Mouse (Mus musculus): ENCODE results near the gene Mnt.
"Not testable (repeated sequence)": the region's sequence is repeated elsewhere in the genome, so short reads cannot be mapped to it uniquely, and the experiment has no call there.

Gene Mnt

GRCm38 (mm10) chr11:74830256-74831161 is at the start of gene Mnt:
Gene Mnt (plus strand): TSS chr11:74830920.
- DNase-seq = peak; percentile 100

- DNase-seq = no peak
Measured at GRCm38 (mm10) chr11:74792874-74793273, 37.8 kb upstream of the Mnt start.

GRCm38 (mm10) chr11:74800658-74801057 is 30.1 kb upstream of the Mnt start:
- DNase-seq = no peak

GRCm38 (mm10) chr11:74804081-74804627 is 26.6 kb upstream of the Mnt start:
- DNase-seq = no peak

DNA sequence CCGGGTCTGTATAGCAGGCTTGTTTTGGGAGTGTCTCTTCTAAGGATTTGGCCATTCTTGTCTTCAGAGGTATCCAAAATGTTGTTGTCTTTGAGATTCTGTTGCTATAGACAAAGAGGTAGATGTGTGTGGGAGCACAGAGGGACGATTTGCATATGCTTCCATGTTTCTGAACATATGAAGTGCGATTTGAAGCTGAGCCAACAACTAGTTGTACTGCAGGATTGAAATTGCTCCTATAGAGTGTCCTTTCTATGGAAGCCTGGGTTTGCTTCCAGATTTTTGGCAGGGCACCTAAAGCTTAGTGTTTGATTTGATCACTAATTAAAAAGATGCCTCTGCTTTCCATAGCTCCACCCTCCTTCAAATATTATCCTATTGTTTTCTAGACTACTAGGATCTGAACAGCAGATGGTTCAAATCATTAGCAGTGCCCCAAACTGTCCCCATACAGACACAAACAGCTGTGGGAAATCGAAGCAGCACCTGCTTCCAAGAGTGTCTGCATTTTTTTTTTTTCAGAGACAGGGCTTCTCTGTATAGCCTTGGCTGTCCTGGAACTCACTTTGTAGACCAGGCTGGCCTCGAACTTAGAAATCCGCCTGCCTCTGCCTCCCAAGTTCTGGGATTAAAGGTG is 23.4 kb upstream of the Mnt start:
- DNase-seq = no peak

DNA sequence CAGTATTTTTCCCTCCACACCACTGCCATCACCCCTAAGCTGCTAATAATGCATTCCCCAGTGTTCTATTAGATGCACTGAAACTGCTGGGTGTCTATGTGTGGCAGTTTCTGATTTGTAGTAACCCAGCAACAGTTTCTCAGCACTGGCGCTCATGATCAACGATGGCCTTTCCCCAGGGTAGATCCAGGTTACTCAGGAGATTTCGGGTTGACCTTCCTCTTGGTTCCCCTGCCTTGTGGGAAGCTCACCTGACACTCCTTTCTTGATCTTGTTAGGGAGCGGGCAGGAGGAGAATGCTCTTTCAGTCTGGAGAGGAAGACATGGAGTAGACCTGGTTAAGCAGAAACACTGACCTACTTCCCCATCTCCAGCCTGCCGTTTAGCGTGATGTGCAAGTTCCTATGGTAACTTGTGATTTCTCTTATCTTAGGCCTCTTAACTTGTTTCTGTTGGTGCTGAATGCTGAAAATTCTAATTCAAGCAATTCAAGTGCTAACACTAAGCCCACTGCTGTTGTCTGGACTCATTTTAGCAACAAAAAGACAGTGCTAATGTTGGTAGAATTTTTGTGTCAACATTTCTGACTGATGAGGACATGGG is 22.4 kb upstream of the Mnt start:
- DNase-seq = no peak

- DNase-seq = no peak
Measured at GRCm38 (mm10) chr11:74810134-74810533, 20.6 kb upstream of the Mnt start.

- not testable (repeated sequence) for DNase-seq
Measured at GRCm38 (mm10) chr11:74811027-74811426, 19.7 kb upstream of the Mnt start.

DNA sequence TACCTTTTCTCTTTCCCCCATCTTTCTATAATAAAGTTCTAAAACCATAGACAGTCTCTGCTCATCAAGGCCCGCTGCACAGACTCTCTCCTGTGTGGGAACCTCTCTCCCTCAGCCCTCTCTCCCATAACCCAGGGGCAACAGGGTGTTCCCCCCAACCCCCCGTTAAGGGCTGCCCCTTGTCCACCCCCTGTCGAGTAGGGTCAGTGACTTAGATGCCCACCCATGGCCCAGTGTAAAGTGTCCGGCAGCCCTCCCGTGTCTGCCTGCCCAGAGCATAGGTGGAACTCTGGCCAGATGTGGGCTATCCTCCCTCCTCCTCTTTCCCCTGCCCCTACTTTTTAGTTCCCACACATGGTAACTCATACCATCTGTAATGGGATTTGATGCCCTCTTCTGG is 19.2 kb upstream of the Mnt start:
- no peak for DNase-seq

DNA sequence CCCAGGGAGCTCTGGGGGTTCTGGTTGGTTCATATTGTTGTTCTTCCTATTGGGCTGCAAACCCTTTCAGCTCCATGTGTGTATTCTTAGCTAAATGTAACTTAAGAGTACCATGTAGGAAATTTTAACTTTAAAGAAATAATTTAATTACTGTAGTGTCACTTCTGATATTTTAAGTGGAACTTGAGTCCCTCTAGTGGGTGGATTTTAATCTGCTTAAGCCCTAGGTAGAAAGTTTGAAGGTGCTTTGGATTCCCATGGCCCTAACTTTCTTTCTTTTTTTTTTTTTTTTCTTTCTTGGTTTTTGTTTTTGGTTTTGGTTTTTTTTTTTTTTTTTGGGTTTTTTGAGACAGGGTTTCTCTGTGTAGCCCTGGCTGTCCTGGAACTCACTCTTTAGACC is 14.9 kb upstream of the Mnt start:
- DNase-seq = no peak

DNA sequence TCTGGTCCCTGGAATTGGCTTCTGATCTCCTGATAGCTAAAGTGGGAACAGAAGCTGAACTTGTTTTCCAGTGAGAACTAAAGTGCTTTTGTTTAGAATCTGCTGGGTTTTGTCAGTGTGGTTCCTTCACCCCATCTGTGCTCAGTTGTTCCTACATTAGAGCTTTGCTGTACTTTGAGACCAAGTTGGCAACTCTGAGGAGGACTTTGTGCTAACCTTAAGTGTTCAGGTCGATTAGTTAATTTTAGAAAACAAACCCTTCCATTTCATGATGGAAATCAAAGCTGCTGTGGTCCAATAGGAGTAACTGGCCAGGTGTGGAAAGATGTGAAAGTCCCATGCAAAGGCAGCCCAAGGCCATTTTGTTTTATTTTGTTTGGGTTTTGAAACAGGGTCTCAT is 9.8 kb upstream of the Mnt start:
- DNase-seq = no peak

- no peak for DNase-seq
Measured at GRCm38 (mm10) chr11:74821463-74821862, 9.3 kb upstream of the Mnt start.

- DNase-seq = no peak
Measured at GRCm38 (mm10) chr11:74822746-74823440, 7.8 kb upstream of the Mnt start.

GRCm38 (mm10) chr11:74826151-74826550 is 4.6 kb upstream of the Mnt start:
- DNase-seq = no peak

GRCm38 (mm10) chr11:74826702-74827101 is 4.0 kb upstream of the Mnt start:
- DNase-seq = no peak

- no peak for DNase-seq
Measured at GRCm38 (mm10) chr11:74827791-74828403, 2.8 kb upstream of the Mnt start.

- DNase-seq = no peak
Measured at GRCm38 (mm10) chr11:74828404-74828931, 2.3 kb upstream of the Mnt start.

DNA sequence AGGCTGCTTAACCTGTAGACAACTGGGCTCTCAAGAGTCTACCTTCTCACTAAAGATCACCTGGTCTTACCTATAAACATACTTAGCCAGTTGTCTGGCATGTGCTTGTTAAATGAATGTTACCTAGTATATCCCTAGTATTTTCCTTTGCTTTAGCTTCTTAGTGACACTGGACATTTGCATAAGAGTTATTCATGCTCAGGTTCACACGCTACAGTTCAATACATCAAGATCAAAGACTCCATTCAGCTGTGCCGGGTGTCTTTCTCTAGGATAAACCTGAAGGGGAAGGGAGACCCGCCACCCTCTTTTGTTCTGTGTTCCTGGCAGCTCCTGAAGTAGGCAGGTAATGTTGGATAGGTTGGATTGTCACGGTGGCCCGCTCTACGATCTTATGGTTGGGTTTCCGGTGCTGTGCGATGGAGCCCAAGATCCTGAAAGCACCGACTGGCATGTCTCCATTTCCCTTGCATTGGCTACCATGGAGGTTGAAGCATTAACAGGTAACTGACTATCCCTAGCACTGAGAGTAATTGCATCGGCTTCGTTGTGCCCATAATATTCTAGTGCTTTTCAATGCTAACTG is 1.7 kb upstream of the Mnt start:
- no peak for DNase-seq

- peak; percentile 85 for DNase-seq
Measured at GRCm38 (mm10) chr11:74829812-74830211, 908 bp upstream of the Mnt start.

DNA sequence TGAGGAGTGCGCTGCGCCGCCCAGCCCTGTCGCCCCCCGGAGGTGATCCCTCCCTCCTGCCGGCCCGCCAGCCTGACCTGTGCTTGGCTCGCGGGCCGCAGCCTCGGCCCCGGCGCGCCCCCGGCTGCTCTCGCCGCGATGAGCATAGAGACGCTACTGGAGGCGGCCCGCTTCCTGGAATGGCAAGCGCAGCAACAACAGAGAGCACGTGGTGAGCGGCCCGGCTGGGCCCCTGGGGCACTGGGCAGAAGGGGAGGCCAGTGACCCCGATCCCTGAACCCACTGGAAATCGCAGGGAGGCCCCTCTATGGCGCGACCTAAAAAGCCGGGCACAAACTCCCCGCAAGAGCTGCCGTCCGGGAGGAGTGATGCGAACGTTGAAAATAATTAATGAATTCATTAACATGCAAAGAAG is 478 bp downstream of the Mnt start:
- DNase-seq = peak; percentile 66

DNA sequence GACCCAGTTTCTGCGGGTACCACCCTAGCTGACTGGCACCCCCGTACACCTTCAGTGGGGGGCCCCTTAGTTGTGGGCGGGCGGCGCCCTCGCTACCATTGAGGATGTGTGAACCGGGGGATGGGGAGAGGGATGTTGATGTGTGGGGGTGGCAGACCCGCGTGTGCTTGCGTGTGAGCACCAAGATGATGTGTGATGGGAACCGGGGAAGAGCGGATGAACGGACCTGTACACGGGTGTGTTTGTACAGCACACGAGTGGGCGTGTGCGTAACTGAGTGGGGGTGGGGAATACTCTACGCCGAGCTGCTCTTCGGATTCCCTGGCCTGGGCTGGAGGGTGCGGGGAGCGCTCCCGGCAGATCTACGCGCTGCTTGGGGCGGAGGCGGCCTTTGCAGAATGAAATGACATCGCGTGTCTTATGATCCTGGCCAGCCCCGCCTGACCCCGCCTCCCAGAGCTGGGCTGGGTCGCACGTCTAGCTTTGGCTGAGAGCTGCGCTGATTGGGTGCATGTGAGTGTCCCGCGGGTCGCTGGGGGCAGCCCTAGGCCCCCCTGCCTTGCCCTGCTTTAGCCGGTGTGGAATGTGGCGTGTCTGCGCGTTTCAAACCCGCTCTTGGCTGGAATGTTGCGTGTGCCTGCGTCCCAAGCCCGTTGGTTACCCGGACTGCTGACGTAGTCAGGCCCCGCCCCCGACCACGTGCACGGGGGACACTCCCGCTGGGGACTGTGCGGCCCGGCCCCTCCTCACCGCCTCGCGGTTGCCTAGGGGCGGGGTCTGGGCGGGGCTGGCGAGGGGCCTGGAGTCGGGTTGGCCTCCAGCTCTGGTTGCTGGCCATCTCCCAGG is 1.1 kb downstream of the Mnt start:
- peak; percentile 98 for DNase-seq
